Mouse (Mus musculus) lung, embryonic 16.5 days (tissue): ENCODE results near the gene Abcf1. TPM values are rescaled to one million over a fixed set of nuclear protein-coding genes. Genes with fewer than 3 reads are reported as not detected.
A peak's percentile ranks its signal among the peaks of the same experiment; 100 is the strongest.

Experiments
- ATAC-seq: fragments of 200-750 bp; cut with Nextera tagmentation; 2 replicates; pipeline ENCODE4 v1.8.0; 2017; ENCODE audit warnings: low read depth, mild to moderate bottlenecking, moderate library complexity
- H3K27ac ChIP-seq: fragments of 300-500 bp; sonication (generic); 2 replicates; pipeline ENCODE4 v1.5.1; 2014; ENCODE audit warnings: mild to moderate bottlenecking, control low read depth, low read length
- H3K27me3 ChIP-seq: fragments of 300-500 bp; sonication (generic); 2 replicates; pipeline ENCODE4 v1.6.1; 2014; ENCODE audit warnings: low read depth, low read length, mixed read lengths; ENCODE audit not compliant: control insufficient read depth, insufficient read depth
- H3K36me3 ChIP-seq: fragments of 300-500 bp; sonication (generic); 2 replicates; pipeline ENCODE4 v1.6.1; 2014; ENCODE audit warnings: low read length; ENCODE audit not compliant: control insufficient read depth, insufficient read depth
- H3K4me1 ChIP-seq: fragments of 300-500 bp; sonication (generic); replicated peaks from 2 replicates; pipeline ENCODE4 v1.6.1; 2014; ENCODE audit warnings: low read length, mixed read lengths; ENCODE audit not compliant: control insufficient read depth, insufficient read depth
- H3K4me2 ChIP-seq: fragments of 300-500 bp; sonication (generic); 2 replicates; pipeline ENCODE4 v1.6.1; 2014; ENCODE audit warnings: low read depth, low read length, control low read depth
- H3K4me3 ChIP-seq: fragments of 300-500 bp; sonication (generic); 2 replicates; pipeline ENCODE4 v1.5.1; 2014; ENCODE audit warnings: mild to moderate bottlenecking, low read length, control low read depth
- H3K9ac ChIP-seq: fragments of 300-500 bp; sonication (generic); 2 replicates; pipeline ENCODE4 v1.6.1; 2014; ENCODE audit warnings: low read length, control low read depth
- H3K9me3 ChIP-seq: fragments of 300-500 bp; sonication (generic); 2 replicates; pipeline ENCODE4 v1.6.1; 2016; ENCODE audit warnings: low read length; ENCODE audit not compliant: control insufficient read depth
- WGBS: fragments of 180-500 bp; shearing (Covaris S2); extraction: QIAGEN DNeasy Blood & Tissue Kit; methylation state at CpG from one replicate; pipeline ENCODE4 v1.1.7; 2014; 5-methylcytosine and 5-hydroxymethylcytosine counted together
- polyA plus RNA-seq: library from polyadenylated mRNA; unstranded; fragments of >200 nt; fragmentation: Nextera tagmentation; extraction: Ambion mirVana; gene quantifications from 2 replicates; pipeline ENCODE4 v1.2.1, GENCODE M21; 2015

Abcf1 gene
- polyA plus RNA-seq, 1 experiment from 2014 or later: 82.5 TPM

DNA sequence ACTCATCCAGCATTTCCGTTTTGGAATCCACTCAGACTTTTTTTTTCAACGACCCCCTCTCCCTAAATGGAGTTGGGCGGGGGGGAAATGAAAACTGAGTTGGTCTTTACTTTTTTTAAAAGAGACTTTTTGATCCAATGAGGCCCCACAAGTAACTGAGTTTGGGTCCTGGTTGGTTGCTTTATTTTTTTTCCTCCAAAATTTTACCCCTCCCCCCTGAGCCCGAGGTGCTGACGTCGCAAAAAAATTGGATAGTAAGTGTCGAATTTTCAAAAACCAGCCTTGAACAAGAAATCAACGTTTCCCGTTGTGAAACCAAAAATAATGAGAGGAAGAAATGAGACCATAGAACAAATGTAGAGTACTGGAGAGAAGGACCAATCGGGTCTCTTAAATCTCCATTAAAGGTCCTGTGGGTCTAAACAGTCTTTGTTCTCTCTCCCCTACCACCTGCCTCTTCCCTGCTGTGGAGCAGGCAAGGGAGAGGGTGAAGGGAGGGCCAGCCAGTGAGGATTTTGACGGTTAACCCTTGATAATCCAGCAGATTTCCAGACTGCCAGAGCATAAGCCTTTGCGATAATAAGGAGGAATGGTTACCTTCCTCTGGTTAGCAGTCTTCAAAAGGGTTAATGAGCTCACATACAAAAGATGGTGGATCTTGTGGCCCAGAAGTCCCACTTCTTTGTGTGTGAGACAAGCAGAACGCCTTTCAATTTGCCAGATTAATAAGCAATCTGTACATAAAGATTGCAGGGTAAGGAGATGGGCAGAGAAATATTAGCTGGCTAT, 51.9 kb downstream of the Abcf1 start:
- WGBS: 0% methylated on average over 13 of the region's 13 CpGs
- Histone ChIP-seq H3K4me1 (peaks cover 26% of the 10 kb centered on the region), H3K27me3 (no peaks in the 10 kb centered on the region), H3K4me3 (peak overlapping the region; percentile 85), H3K36me3 (peaks cover 10% of the 10 kb centered on the region; the same call in 1 of the 2 replicates), H3K27ac (peak overlapping the region; percentile 97), H3K4me2 (peak overlapping the region; percentile 98), H3K9me3 (no peaks in the 10 kb centered on the region), H3K9ac (peak overlapping the region; percentile 94)
- ATAC-seq: no peak

DNA sequence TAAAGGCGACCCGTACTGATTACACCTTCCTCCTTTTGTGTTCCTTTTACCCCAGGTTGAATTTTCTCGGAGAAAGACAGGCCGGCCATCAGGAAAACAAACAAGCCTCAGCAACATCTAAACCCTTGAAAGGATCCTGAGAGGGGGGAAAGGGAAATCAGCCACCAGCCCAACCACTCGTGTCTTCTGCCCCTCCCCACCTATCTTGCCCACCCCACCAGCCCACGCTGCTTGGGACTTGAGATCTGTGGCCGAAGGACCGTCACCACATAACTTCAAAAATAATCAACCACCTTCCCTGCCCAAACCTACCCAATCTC, 52.5 kb downstream of the Abcf1 start:
- H3K4me3 ChIP-seq: peak overlapping the region; percentile 85
- WGBS: under 1% methylated on average over 8 of the region's 8 CpGs
- peaks cover 10% of the 10 kb centered on the region; the same call in 1 of the 2 replicates for H3K36me3 ChIP-seq
- H3K9me3 ChIP-seq: no peaks in the 10 kb centered on the region
- no peak for ATAC-seq
- peaks cover 26% of the 10 kb centered on the region for H3K4me1 ChIP-seq
- H3K27ac ChIP-seq: peak overlapping the region; percentile 97
- no peaks in the 10 kb centered on the region for H3K27me3 ChIP-seq
- peak overlapping the region; percentile 98 for H3K4me2 ChIP-seq
- H3K9ac ChIP-seq: peak overlapping the region; percentile 94

DNA sequence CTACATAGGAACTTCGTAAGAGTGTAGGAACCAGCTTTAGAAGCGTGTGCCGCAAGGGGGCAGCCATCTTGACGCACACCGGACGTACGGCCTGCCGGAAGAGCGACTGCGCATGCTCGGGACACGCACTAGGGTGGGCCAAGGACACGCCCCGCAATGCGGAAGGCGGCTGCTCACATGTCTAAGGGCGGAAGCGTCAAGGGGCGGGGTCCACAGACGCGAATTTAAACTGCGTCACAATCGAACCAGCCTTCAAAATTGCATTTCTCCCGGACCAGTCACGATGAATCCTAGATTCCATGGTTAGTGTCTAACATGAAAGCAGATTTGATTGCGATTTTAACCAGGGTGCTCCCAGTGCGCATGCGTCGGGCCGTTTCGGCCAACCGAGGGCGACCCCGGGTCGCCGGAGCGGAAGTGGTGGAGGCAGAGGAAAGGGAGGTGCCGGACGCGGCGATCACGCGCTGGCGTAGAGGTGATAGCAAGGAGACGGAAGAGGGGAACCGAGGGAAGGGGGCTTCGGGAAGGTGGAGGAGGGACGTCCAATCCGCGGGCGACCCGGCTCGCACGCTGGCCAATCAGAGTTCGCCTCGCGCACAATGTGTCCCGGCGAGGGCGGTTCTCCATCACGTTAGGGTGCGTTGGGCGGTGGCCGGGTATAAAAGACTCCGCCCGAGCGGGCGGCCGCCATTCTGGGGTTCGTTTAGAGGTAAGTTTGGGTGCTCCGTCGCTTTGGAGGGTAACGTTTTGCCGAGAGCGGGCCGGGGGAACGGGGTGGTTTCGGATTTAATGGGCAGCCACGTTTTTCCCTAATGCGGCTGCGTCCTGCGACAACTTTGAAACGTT, 53.0 kb downstream of the Abcf1 start, which contains the start of the genes Mrps18b and Ppp1r10:
Mrps18b (minus strand) TSS at position 93 of the 846 bp plus-strand sequence.
Ppp1r10 (plus strand) TSS at position 138 of the 846 bp plus-strand sequence.
- peaks cover 10% of the 10 kb centered on the region; the same call in 1 of the 2 replicates for H3K36me3 ChIP-seq
- 0% methylated on average over 76 of the region's 83 CpGs for WGBS

DNA sequence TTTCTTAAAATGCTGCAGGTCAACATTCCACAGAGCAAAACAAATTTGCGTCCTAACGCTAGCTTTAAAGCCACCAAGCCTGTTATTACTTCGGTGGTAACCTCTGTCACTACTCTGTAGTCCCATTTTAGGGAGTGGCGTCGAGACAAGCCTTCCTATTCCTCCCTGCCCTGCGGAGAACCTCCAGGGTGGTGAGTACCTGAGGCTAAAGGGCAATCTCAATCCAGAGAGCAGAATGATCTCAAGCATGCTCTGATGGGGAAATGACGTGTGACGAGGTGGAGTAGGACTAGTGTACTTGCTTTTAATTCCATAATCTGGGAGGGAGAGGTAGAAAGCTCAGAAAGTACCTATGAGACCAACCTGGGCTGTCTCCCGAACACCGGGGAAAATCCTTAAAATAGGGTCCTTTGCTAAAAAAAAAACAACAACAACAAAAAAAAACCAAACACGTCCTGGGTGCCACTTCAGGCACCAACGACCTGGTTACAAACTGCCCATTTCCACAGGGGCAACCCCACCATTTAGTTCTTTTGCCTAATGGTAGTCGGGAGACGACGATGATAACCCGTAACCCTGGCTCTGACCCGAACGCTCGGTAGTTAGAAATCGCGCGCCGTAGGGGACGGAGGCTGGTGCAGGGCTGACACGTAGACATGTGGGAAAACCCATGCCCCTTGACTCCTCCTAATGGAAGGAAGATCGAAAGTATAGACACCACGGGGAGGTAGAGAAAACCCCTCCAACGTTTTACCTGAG, 53.8 kb downstream of the Abcf1 start:
- H3K27ac ChIP-seq: peak overlapping the region; percentile 97
- peak overlapping the region; percentile 70 for H3K4me2 ChIP-seq
- H3K4me1 ChIP-seq: peaks cover 20% of the 10 kb centered on the region
- 2% methylated on average over 28 of the region's 28 CpGs for WGBS
- peak overlapping the region; percentile 85 for H3K4me3 ChIP-seq
- H3K9me3 ChIP-seq: no peaks in the 10 kb centered on the region
- peak overlapping the region; percentile 84 for H3K9ac ChIP-seq
- peaks cover 13% of the 10 kb centered on the region; the same call in 1 of the 2 replicates for H3K36me3 ChIP-seq
- ATAC-seq: no peak
- no peaks in the 10 kb centered on the region for H3K27me3 ChIP-seq

More for the DNA sequence above, 53.0 kb downstream of the Abcf1 start, which contains the start of the genes Mrps18b and Ppp1r10:
- ATAC-seq: peak; percentile 96
- Histone ChIP-seq H3K27ac (peak within 1 kb of the TSS; percentile 97), H3K4me1 (peaks cover 26% of the 10 kb centered on the region), H3K4me3 (peak within 1 kb of the TSS; percentile 85), H3K27me3 (no peaks in the 10 kb centered on the region), H3K9ac (peak within 1 kb of the TSS; percentile 94), H3K4me2 (peak within 1 kb of the TSS; percentile 98), H3K9me3 (no peaks in the 10 kb centered on the region)

DNA sequence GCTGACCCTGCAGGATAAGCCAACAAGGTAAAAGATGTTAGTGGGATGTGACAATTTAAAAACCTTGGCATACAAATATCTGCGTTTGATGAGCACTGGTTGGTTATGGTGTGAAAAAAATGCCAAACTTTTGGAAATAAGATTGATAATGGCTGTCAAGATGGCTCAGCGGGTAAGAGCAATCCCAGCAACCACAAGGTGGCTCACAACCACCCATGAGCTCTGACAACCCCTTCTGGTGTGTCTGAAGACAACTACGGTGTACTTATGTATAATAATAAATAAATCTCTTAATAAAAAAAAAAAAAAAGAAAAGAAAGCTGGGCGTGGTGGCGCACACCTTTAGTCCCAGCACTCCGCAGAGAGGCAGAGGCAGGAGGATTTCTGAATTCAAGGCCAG, 54.6 kb downstream of the Abcf1 start:
- no peak for ATAC-seq
- H3K27ac ChIP-seq: no peak overlapping the region
- peak overlapping the region; percentile 85 for H3K4me3 ChIP-seq
- H3K36me3 ChIP-seq: peaks cover 13% of the 10 kb centered on the region; the same call in 1 of the 2 replicates
- H3K4me2 ChIP-seq: peak overlapping the region; percentile 70; the same call in 1 of the 2 replicates
- no peak overlapping the region for H3K9ac ChIP-seq
- WGBS: 71% methylated on average over 6 of the region's 6 CpGs
- H3K27me3 ChIP-seq: no peaks in the 10 kb centered on the region
- peaks cover 13% of the 10 kb centered on the region for H3K4me1 ChIP-seq
- no peaks in the 10 kb centered on the region for H3K9me3 ChIP-seq

DNA sequence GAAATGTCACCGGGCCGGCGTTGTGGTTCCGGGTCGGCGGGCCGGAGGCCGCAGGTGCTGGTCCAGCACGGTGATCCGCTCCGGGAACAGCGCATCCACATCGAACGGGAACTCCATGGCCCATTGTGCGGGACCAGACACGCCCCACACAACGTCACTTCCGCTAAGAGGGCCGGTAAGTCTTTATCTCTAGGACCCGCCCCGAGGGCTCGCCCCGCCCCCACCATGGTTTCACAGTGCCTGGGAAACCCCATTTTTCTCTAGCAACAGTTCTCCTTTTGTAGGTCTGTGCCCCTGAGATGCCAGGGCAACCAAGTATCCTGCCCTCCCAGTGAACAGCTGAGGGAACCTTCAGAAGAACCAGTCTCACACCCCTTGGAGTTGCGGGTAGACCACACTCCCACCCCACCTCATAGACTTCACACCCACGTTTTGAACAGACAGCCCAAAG, 59.6 kb downstream of the Abcf1 start, which contains the start of gene Atat1:
Atat1 (minus strand) TSS at position 157 of the 451 bp plus-strand sequence.
- H3K27me3 ChIP-seq: no peaks in the 10 kb centered on the region
- peaks cover 18% of the 10 kb centered on the region for H3K36me3 ChIP-seq
- peak within 1 kb of the TSS; percentile 70 for H3K9ac ChIP-seq
- H3K4me2 ChIP-seq: peak within 1 kb of the TSS; percentile 95
- H3K4me1 ChIP-seq: peaks cover 11% of the 10 kb centered on the region
- ATAC-seq: peak; percentile 95
- H3K9me3 ChIP-seq: no peaks in the 10 kb centered on the region
- WGBS: 2% methylated on average over 25 of the region's 25 CpGs
- H3K4me3 ChIP-seq: peak within 1 kb of the TSS; percentile 64
- peak within 1 kb of the TSS; percentile 70 for H3K27ac ChIP-seq

DNA sequence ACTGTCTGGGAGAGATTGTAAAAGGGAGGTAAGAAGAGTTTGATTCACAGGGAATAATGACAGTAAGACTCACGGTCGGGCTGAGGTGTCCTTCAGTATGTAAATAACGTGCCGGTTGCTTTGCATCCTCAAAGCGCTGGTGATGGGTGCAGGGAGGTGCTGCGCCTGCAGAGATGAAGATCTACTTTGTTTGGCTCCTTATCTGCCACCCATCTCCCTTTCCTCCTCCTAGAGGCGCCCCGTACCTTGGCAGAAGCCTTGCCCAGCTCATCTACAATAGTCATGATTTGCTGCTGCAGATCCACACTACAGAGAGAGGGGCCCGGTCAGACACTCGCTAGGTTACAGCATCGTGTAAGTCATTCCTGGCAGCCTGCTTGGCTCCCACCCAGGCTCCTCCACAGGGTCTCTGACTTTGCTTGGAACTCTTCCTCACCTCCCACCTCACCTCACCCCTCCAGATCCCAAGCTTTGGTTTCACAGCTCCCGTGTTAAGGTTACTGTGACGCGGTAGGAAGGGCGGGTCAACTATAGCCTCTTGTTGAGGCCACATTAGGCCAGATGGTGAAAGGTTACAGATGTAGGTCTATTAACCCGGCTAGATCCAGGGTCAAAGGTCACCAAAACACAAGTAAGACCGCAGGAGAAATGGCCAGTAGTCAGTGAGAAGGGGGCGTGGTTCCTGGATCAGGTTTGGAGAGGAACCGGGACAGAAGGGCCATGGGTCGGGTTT, 60.2 kb downstream of the Abcf1 start:
- 14% methylated on average over 20 of the region's 20 CpGs for WGBS
- Histone ChIP-seq H3K4me3 (peak overlapping the region; percentile 64), H3K9ac (peak overlapping the region; percentile 70), H3K27me3 (no peaks in the 10 kb centered on the region), H3K4me2 (peak overlapping the region; percentile 95), H3K36me3 (peaks cover 18% of the 10 kb centered on the region), H3K4me1 (peaks cover 11% of the 10 kb centered on the region), H3K9me3 (no peaks in the 10 kb centered on the region), H3K27ac (peak overlapping the region; percentile 11)
- peak; percentile 44 for ATAC-seq

DNA sequence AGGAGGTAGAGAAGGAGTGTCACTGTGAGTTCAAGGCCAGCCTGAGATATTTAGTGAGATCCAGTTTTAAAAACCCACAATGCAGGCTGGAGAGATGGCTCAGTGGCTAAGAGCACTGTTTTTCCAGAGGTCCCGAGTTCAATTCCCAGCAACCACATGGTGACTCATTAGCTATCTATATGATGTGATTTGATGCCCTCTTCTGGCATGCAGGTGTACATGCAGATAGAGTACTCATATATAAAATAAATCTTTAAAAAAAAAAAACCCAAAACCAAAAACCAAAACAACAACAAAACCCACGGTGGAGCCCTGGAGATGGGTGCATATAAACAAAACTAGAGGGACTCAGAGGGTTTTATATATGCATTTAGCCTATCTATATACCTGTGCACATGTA, 62.0 kb downstream of the Abcf1 start:
- ATAC-seq: no peak
- no peak overlapping the region for H3K27ac ChIP-seq
- H3K36me3 ChIP-seq: peaks cover 18% of the 10 kb centered on the region
- peaks cover 16% of the 10 kb centered on the region for H3K4me1 ChIP-seq
- no peaks in the 10 kb centered on the region for H3K27me3 ChIP-seq
- no peak overlapping the region for H3K4me2 ChIP-seq
- 67% methylated on average over 2 of the region's 2 CpGs for WGBS
- H3K9me3 ChIP-seq: no peaks in the 10 kb centered on the region
- H3K4me3 ChIP-seq: no peak overlapping the region
- H3K9ac ChIP-seq: no peak overlapping the region
